Mouse (Mus musculus) ZHBTc4 (cell line): ENCODE data around the gene Pank3.
A peak's percentile ranks its signal among the peaks of the same experiment; 100 is the strongest.

Source experiments
- DNase-seq: peaks from one replicate; pipeline ENCODE4 v3.0.0-alpha.2; 2011; ENCODE audit warnings: low read depth, low spot score

The Pank3 gene

GRCm38 (mm10) chr11:35769188-35769745, at the start of gene Pank3:
Gene Pank3, plus strand, starts transcription at chr11:35769484.
- DNase-seq: peak; percentile 99

GRCm38 (mm10) chr11:35723876-35724275, 45.4 kb upstream of the Pank3 start:
- DNase-seq: no peak

GRCm38 (mm10) chr11:35726341-35726846, 42.9 kb upstream of the Pank3 start:
- DNase-seq: no peak

- DNase-seq: no peak
These were observed 41.1 kb upstream of the Pank3 start for GRCm38 (mm10) chr11:35728200-35728599.

GRCm38 (mm10) chr11:35729186-35729585, 40.1 kb upstream of the Pank3 start:
- no peak for DNase-seq

GRCm38 (mm10) chr11:35732366-35732765, 36.9 kb upstream of the Pank3 start:
- DNase-seq: peak; percentile 64

GRCm38 (mm10) chr11:35736817-35737216, 32.5 kb upstream of the Pank3 start:
- peak; percentile 71 for DNase-seq

- no peak for DNase-seq
These were observed 32.0 kb upstream of the Pank3 start for GRCm38 (mm10) chr11:35737262-35737661.

- no peak for DNase-seq
These were observed 31.2 kb upstream of the Pank3 start for GRCm38 (mm10) chr11:35738102-35738501.

- DNase-seq: no peak
These were observed 25.7 kb upstream of the Pank3 start for GRCm38 (mm10) chr11:35743586-35743985.

GRCm38 (mm10) chr11:35744571-35744970, 24.7 kb upstream of the Pank3 start:
- DNase-seq: no peak

- no peak for DNase-seq
These were observed 18.7 kb upstream of the Pank3 start for GRCm38 (mm10) chr11:35750578-35750977.

- no peak for DNase-seq
These were observed 14.3 kb upstream of the Pank3 start for GRCm38 (mm10) chr11:35754906-35755418.

- DNase-seq: no peak
These were observed 13.7 kb upstream of the Pank3 start for GRCm38 (mm10) chr11:35755546-35755945.

- no peak for DNase-seq
These were observed 12.6 kb upstream of the Pank3 start for GRCm38 (mm10) chr11:35756411-35757303.

- no peak for DNase-seq
These were observed 9.2 kb upstream of the Pank3 start for GRCm38 (mm10) chr11:35760001-35760626.

GRCm38 (mm10) chr11:35760627-35761003, 8.7 kb upstream of the Pank3 start:
- DNase-seq: no peak

GRCm38 (mm10) chr11:35766845-35767244, 2.4 kb upstream of the Pank3 start:
- DNase-seq: no peak

- DNase-seq: peak; percentile 85
These were observed 608 bp downstream of the Pank3 start for GRCm38 (mm10) chr11:35769746-35770437.

GRCm38 (mm10) chr11:35770741-35771504, 1.6 kb downstream of the Pank3 start:
- DNase-seq: no peak

- DNase-seq: no peak
These were observed 6.3 kb downstream of the Pank3 start for GRCm38 (mm10) chr11:35775606-35776005.
